ENCODE assay signal across 30 mouse cellular contexts in genomic region chr14:89089661-89090060, GRCm38 (mm10).
"Had no signal": no experiment of that assay in that cellular context is flagged by ENCODE, and none has a peak within 500 bp of the region (broad histone marks: within the 10 kb centered on the region; RNA-seq: fewer than 3 reads in every experiment).

No protein-coding gene starts in this region.

- DNase-seq: heart, postnatal 10 days; heart, postnatal 14 days; heart, postnatal 36 days; heart, postnatal 4 days; kidney, adult 11 months; kidney, adult 18-20 months; kidney, adult 2 months; kidney, adult 8-10 months; kidney, adult 9 months; kidney, postnatal 10 days; kidney, postnatal 14 days; kidney, postnatal 25 days; kidney, postnatal 36 days; kidney, postnatal 4 days; layer of hippocampus, adult 9-11 months; layer of hippocampus, postnatal 36 days had no signal

- H3K27me3 ChIP-seq: heart, embryonic 12.5 days; heart, embryonic 13.5 days; heart, embryonic 15.5 days; hindbrain, embryonic 12.5 days; hindbrain, embryonic 13.5 days; hindbrain, embryonic 15.5 days; intestine, embryonic 15.5 days; kidney, embryonic 15.5 days had no signal

- H3K27ac ChIP-seq: heart, embryonic 10.5 days; heart, embryonic 13.5 days; heart, embryonic 15.5 days; hindbrain, embryonic 10.5 days; hindbrain, embryonic 12.5 days; hindbrain, embryonic 13.5 days; hindbrain, embryonic 14.5 days; hindbrain, embryonic 15.5 days; hindbrain, postnatal 0 days; intestine, embryonic 15.5 days; kidney, embryonic 15.5 days; kidney, postnatal 0 days; layer of hippocampus, adult 2 months had no signal

- H3K4me1 ChIP-seq: heart, embryonic 10.5 days; heart, embryonic 12.5 days; heart, embryonic 13.5 days; heart, embryonic 15.5 days; hindbrain, embryonic 10.5 days; hindbrain, embryonic 12.5 days; hindbrain, embryonic 13.5 days; hindbrain, embryonic 15.5 days; intestine, embryonic 15.5 days; kidney, embryonic 15.5 days had no signal

- H3K4me3 ChIP-seq: heart, embryonic 10.5 days; heart, embryonic 12.5 days; heart, embryonic 13.5 days; heart, embryonic 15.5 days; hindbrain, embryonic 10.5 days; hindbrain, embryonic 12.5 days; hindbrain, embryonic 13.5 days; hindbrain, embryonic 15.5 days; intestine, embryonic 15.5 days; kidney, embryonic 15.5 days; layer of hippocampus, adult 2 months had no signal

- H3K9me3 ChIP-seq: heart, embryonic 10.5 days; heart, embryonic 12.5 days; heart, embryonic 13.5 days; heart, embryonic 15.5 days; hindbrain, embryonic 10.5 days; hindbrain, embryonic 12.5 days; hindbrain, embryonic 13.5 days; hindbrain, embryonic 15.5 days; intestine, embryonic 15.5 days; kidney, embryonic 15.5 days had no signal

- H3K36me3 ChIP-seq: heart, embryonic 10.5 days; heart, embryonic 12.5 days; heart, embryonic 13.5 days; heart, embryonic 15.5 days; hindbrain, embryonic 10.5 days; hindbrain, embryonic 12.5 days; hindbrain, embryonic 13.5 days; hindbrain, embryonic 15.5 days; intestine, embryonic 15.5 days; kidney, embryonic 15.5 days had no signal
